Mouse (Mus musculus) kidney, embryonic 15.5 days (tissue): ENCODE measurements around the gene Kat6b. TPM values are rescaled to one million over a fixed set of nuclear protein-coding genes. Genes with fewer than 3 reads are reported as not detected.

Experiments
- ATAC-seq: fragments of 200-750 bp; cut with Nextera tagmentation; replicated peaks from 2 replicates; pipeline ENCODE4 v1.8.0; 2017; ENCODE audit warnings: moderate TSS enrichment; ENCODE audit not compliant: low FRiP score
- H3K27ac ChIP-seq: fragments of 300-500 bp; sonication (generic); 2 replicates; pipeline ENCODE4 v1.5.1; 2015; ENCODE audit warnings: mild to moderate bottlenecking, inconsistent platforms
- H3K27me3 ChIP-seq: fragments of 300-500 bp; sonication (generic); 2 replicates; pipeline ENCODE4 v1.6.1; 2015; ENCODE audit warnings: inconsistent platforms
- H3K36me3 ChIP-seq: fragments of 300-500 bp; sonication (generic); 2 replicates; pipeline ENCODE4 v1.6.1; 2015; ENCODE audit warnings: inconsistent platforms
- H3K4me1 ChIP-seq: fragments of 300-500 bp; sonication (generic); 2 replicates; pipeline ENCODE4 v1.6.1; 2015; ENCODE audit warnings: inconsistent platforms
- H3K4me2 ChIP-seq: fragments of 300-500 bp; sonication (generic); 2 replicates; pipeline ENCODE4 v1.6.1; 2015; ENCODE audit warnings: moderate library complexity, mild to moderate bottlenecking, inconsistent platforms
- H3K4me3 ChIP-seq: fragments of 300-500 bp; sonication (generic); replicated peaks from 2 replicates; pipeline ENCODE4 v1.5.1; 2015; ENCODE audit warnings: mild to moderate bottlenecking, inconsistent platforms
- H3K9ac ChIP-seq: fragments of 300-500 bp; sonication (generic); 2 replicates; pipeline ENCODE4 v1.6.1; 2015; ENCODE audit warnings: mild to moderate bottlenecking, inconsistent platforms
- H3K9me3 ChIP-seq: fragments of 300-500 bp; sonication (generic); replicated peaks from 2 replicates; pipeline ENCODE4 v1.6.1; 2016; ENCODE audit warnings: inconsistent platforms
- WGBS: fragments of 180-500 bp; shearing (Covaris S2); methylation state at CpG from one replicate; pipeline ENCODE4 v1.1.7; 2015; ENCODE audit warnings: mixed read lengths; 5-methylcytosine and 5-hydroxymethylcytosine counted together
- polyA plus RNA-seq: library from polyadenylated mRNA; unstranded; fragments of >200 nt; fragmentation: Nextera tagmentation; extraction: Ambion mirVana; gene quantifications from 2 replicates; pipeline ENCODE4 v1.2.1, GENCODE M21; 2015

Gene Kat6b
- polyA plus RNA-seq, 1 experiment from 2014 or later, result 13.8 TPM

- Histone ChIP-seq H3K36me3 (no peaks in the 10 kb centered on the region), H3K4me2 (no peak overlapping the region), H3K9ac (no peak overlapping the region), H3K9me3 (no peaks in the 10 kb centered on the region), H3K27me3 (no peaks in the 10 kb centered on the region), H3K27ac (no peak overlapping the region), H3K4me3 (no peak overlapping the region), H3K4me1 (peaks cover 4% of the 10 kb centered on the region)
- no peak for ATAC-seq
- 91% methylated on average over 7 of the region's 7 CpGs for WGBS
Observed at GRCm38 (mm10) chr14:21568821-21569220, 87.6 kb downstream of the Kat6b start.

DNA sequence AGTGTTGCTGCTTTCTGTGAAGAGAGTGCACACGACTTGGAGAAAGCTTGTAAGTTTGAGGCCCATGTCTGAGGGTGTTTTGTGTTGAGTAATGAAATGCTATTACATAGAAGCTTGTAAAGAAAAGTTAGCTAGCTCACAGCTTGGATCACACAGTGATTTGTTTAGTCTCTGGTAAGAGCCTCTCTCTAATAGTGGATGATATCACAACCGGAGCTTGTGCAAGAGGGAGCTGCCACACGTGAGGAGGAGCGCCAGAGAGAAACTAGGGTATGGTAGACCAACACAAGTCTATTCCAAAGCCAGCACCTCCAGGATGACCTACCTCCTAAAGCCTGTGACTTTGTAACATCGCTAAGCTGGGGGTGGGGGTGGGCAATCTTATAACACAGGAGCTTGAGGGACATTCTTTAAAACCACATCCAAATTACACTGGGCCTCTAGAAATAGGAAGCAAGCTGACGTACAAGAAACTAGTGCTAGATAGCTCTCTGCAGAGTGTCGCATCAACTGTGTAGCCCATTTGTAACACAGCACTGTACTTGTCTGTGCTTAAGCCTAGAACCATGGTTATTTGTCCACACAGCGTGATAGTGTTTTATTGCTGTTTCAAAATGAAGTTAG lies 93.6 kb downstream of the Kat6b start:
- Histone ChIP-seq H3K27me3 (no peaks in the 10 kb centered on the region), H3K27ac (no peak overlapping the region), H3K9ac (no peak overlapping the region), H3K4me1 (no peaks in the 10 kb centered on the region), H3K9me3 (no peaks in the 10 kb centered on the region), H3K36me3 (no peaks in the 10 kb centered on the region), H3K4me2 (no peak overlapping the region), H3K4me3 (no peak overlapping the region)
- WGBS, result 85% methylated on average over 8 of the region's 8 CpGs
- no peak for ATAC-seq

DNA sequence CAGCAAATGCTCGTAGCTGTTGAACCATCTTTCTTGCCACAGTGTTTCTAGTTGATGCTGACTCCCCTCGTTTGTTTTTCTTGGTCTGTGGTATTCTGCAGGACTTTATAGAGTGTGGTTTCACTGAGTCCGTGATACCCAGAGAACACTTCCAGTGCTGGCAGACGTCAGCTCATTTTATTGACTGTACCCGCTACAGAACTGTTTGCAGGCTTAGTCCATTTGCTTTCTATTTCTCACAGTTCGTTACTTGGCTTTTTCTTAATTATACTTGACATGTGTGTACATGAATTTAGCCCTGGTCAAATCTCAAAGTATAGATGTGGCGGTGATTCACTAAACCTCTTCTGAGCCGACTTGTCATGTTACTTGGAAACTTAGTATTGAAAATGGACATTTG lies 95.6 kb downstream of the Kat6b start:
- Histone ChIP-seq H3K4me1 (peaks cover 10% of the 10 kb centered on the region), H3K27me3 (no peaks in the 10 kb centered on the region), H3K27ac (no peak overlapping the region), H3K4me3 (no peak overlapping the region), H3K4me2 (no peak overlapping the region), H3K36me3 (no peaks in the 10 kb centered on the region), H3K9ac (no peak overlapping the region), H3K9me3 (no peaks in the 10 kb centered on the region)
- WGBS, result 74% methylated on average over 8 of the region's 8 CpGs
- ATAC-seq, result no peak

GRCm38 (mm10) chr14:21581198-21581597 lies 100.0 kb downstream of the Kat6b start:
- no peak overlapping the region for H3K9ac ChIP-seq
- no peak for ATAC-seq
- H3K36me3 ChIP-seq, result no peaks in the 10 kb centered on the region
- no peak overlapping the region for H3K4me3 ChIP-seq
- H3K27ac ChIP-seq, result no peak overlapping the region
- H3K4me2 ChIP-seq, result no peak overlapping the region
- WGBS, result 15% methylated on average over 4 of the region's 4 CpGs
- H3K27me3 ChIP-seq, result no peaks in the 10 kb centered on the region
- H3K4me1 ChIP-seq, result peaks cover 33% of the 10 kb centered on the region
- H3K9me3 ChIP-seq, result no peaks in the 10 kb centered on the region

DNA sequence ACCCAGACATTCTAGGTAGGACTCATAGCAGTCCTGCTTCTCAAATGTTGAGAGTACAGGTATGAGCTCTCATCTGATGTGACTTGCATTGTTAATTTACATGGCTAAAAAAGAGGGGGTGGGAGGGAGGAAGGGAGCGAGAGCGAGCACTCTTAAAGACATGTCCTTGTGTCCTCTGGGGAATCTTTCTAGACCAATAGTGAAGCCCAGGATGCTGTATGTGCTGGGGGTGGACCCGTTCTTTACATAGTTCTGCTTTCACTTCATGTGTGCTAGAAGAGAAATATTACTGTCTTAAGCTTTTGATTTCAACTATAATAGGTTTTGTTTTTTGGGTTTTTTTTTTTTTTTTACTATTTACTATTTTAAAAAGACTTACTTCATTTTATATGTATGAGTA lies 101.1 kb downstream of the Kat6b start:
- Histone ChIP-seq H3K4me3 (no peak overlapping the region), H3K36me3 (no peaks in the 10 kb centered on the region), H3K9ac (no peak overlapping the region), H3K27ac (no peak overlapping the region), H3K9me3 (no peaks in the 10 kb centered on the region), H3K4me2 (no peak overlapping the region), H3K27me3 (no peaks in the 10 kb centered on the region), H3K4me1 (peaks cover 44% of the 10 kb centered on the region)
- 97% methylated on average over 3 of the region's 3 CpGs for WGBS
- no peak for ATAC-seq

DNA sequence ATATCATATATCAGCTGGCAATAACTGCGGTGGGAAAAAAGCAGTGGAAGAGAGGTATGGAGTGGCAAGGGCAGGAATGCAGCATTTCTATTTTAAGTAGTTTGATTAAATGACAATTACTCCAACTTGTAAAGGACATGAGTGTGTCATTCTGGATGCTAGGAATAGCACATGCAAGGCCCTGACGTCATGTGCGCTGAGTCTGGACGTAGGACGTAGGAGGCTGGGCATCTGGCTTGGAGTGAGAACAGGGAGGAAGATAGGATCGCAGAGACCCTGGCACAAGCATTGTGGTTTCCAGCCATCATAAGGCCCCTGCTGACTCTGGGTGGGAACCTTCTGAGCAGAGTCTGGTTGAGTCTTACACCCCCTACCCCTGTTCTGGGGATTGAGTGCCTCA lies 101.8 kb downstream of the Kat6b start:
- Histone ChIP-seq H3K4me1 (peaks cover 50% of the 10 kb centered on the region), H3K27ac (no peak overlapping the region), H3K4me2 (no peak overlapping the region), H3K9ac (no peak overlapping the region), H3K27me3 (no peaks in the 10 kb centered on the region), H3K9me3 (no peaks in the 10 kb centered on the region), H3K36me3 (no peaks in the 10 kb centered on the region), H3K4me3 (no peak overlapping the region)
- whole genome bisulfite sequencing, result 85% methylated on average over 6 of the region's 6 CpGs
- no peak for ATAC-seq

- Histone ChIP-seq H3K9ac (no peak overlapping the region), H3K36me3 (no peaks in the 10 kb centered on the region), H3K27me3 (no peaks in the 10 kb centered on the region), H3K4me3 (no peak overlapping the region), H3K27ac (no peak overlapping the region), H3K4me2 (no peak overlapping the region), H3K9me3 (no peaks in the 10 kb centered on the region), H3K4me1 (peaks cover 57% of the 10 kb centered on the region)
- whole genome bisulfite sequencing, result 76% methylated on average over 5 of the region's 5 CpGs
- ATAC-seq, result no peak
Observed at GRCm38 (mm10) chr14:21583868-21584267, 102.6 kb downstream of the Kat6b start.

GRCm38 (mm10) chr14:21584468-21585135 lies 103.4 kb downstream of the Kat6b start:
- Histone ChIP-seq H3K4me1 (peaks cover 57% of the 10 kb centered on the region), H3K27ac (no peak overlapping the region)

GRCm38 (mm10) chr14:21585491-21586251 lies 104.4 kb downstream of the Kat6b start:
- H3K9ac ChIP-seq, result no peak overlapping the region
- no peaks in the 10 kb centered on the region for H3K9me3 ChIP-seq
- no peak overlapping the region for H3K4me3 ChIP-seq
- no peaks in the 10 kb centered on the region for H3K36me3 ChIP-seq
- ATAC-seq, result no peak
- no peak overlapping the region for H3K27ac ChIP-seq
- WGBS, result 58% methylated on average over 8 of the region's 8 CpGs
- H3K4me1 ChIP-seq, result peaks cover 53% of the 10 kb centered on the region
- H3K27me3 ChIP-seq, result no peaks in the 10 kb centered on the region
- H3K4me2 ChIP-seq, result no peak overlapping the region

More at GRCm38 (mm10) chr14:21584468-21585135, 103.4 kb downstream of the Kat6b start:
- Histone ChIP-seq H3K36me3 (no peaks in the 10 kb centered on the region), H3K27me3 (no peaks in the 10 kb centered on the region), H3K4me3 (no peak overlapping the region), H3K4me2 (no peak overlapping the region), H3K9ac (no peak overlapping the region), H3K9me3 (no peaks in the 10 kb centered on the region)
- WGBS, result 19% methylated on average over 6 of the region's 6 CpGs
- ATAC-seq, result no peak

- Histone ChIP-seq H3K27ac (0 out of 2 replicates have a peak overlapping the region, but pooled peaks have one; percentile 22), H3K27me3 (no peaks in the 10 kb centered on the region), H3K36me3 (no peaks in the 10 kb centered on the region), H3K4me1 (peaks cover 47% of the 10 kb centered on the region), H3K9me3 (no peaks in the 10 kb centered on the region), H3K4me3 (no peak overlapping the region), H3K4me2 (no peak overlapping the region), H3K9ac (no peak overlapping the region)
- ATAC-seq, result 0 out of 2 replicates have a peak, but pooled peaks have one; percentile 43
- 12% methylated on average over 4 of the region's 4 CpGs for WGBS
Observed at GRCm38 (mm10) chr14:21586481-21587118, 105.4 kb downstream of the Kat6b start.

GRCm38 (mm10) chr14:21587931-21588330 lies 106.7 kb downstream of the Kat6b start:
- Histone ChIP-seq H3K4me1 (peaks cover 47% of the 10 kb centered on the region), H3K27ac (no peak overlapping the region), H3K4me3 (no peak overlapping the region), H3K9ac (no peak overlapping the region), H3K27me3 (no peaks in the 10 kb centered on the region), H3K4me2 (no peak overlapping the region), H3K36me3 (0 out of 2 replicates have a peak, but pooled peaks cover 3% of the 10 kb centered on the region), H3K9me3 (no peaks in the 10 kb centered on the region)
- no peak for ATAC-seq
- 63% methylated on average over 2 of the region's 2 CpGs for WGBS

GRCm38 (mm10) chr14:21589620-21590019 lies 108.4 kb downstream of the Kat6b start:
- H3K4me1 ChIP-seq, result peaks cover 41% of the 10 kb centered on the region
- 91% methylated on average over 7 of the region's 7 CpGs for WGBS
- ATAC-seq, result no peak

More at GRCm38 (mm10) chr14:21589620-21590019, 108.4 kb downstream of the Kat6b start:
- Histone ChIP-seq H3K9me3 (no peaks in the 10 kb centered on the region), H3K27ac (no peak overlapping the region), H3K27me3 (no peaks in the 10 kb centered on the region), H3K36me3 (0 out of 2 replicates have a peak, but pooled peaks cover 3% of the 10 kb centered on the region), H3K4me3 (no peak overlapping the region), H3K9ac (no peak overlapping the region), H3K4me2 (no peak overlapping the region)
